Mouse (Mus musculus): ENCODE measurements at regions not wholly inside any gene's neighbourhood (a gene's known extent, or its start where the extent isn't known, plus 50 kb on each side); places are given as distances from the start of the nearest gene placed in this dataset.
"Not testable (repeated sequence)": the region's sequence is repeated elsewhere in the genome, so short reads cannot be mapped to it uniquely, and the experiment has no call there.

- no peak for DNase-seq
Measured at GRCm38 (mm10) chr13:35601560-35602135, 58.0 kb upstream of the Cdyl start.

GRCm38 (mm10) chr13:35603080-35603479, 56.6 kb upstream of the Cdyl start:
- no peak for DNase-seq

- DNase-seq = peak; percentile 75 to 77
Measured at GRCm38 (mm10) chr13:35604061-35604460, 55.6 kb upstream of the Cdyl start.

GRCm38 (mm10) chr13:35604765-35605164, 54.9 kb upstream of the Cdyl start:
- DNase-seq = no peak

- DNase-seq = not testable (repeated sequence)
Measured at GRCm38 (mm10) chr13:35606857-35607561, 52.6 kb upstream of the Cdyl start.

GRCm38 (mm10) chr13:35607710-35608109, 51.9 kb upstream of the Cdyl start:
- DNase-seq = no peak
